Mouse (Mus musculus): Measurements from ENCODE around the gene Hist1h2ad.
"Not testable (repeated sequence)": the region's sequence is repeated elsewhere in the genome, so short reads cannot be mapped to it uniquely, and the experiment has no call there.

The Hist1h2ad gene

GRCm38 (mm10) chr13:23573898-23574524 is at the start of gene Hist1h2ad, which contains the start of gene Hist1h2bf:
Hist1h2ad (plus strand) TSS chr13:23574381.
Hist1h2bf (minus strand) TSS chr13:23574196.
- peak; percentile 85 for DNase-seq (ENCODE audit: low spot score)

GRCm38 (mm10) chr13:23524654-23525053 is 49.5 kb upstream of the Hist1h2ad start:
- DNase-seq (ENCODE audit: low spot score), result peak; percentile 72

- DNase-seq (ENCODE audit: low spot score), result no peak
Measured at GRCm38 (mm10) chr13:23525901-23526300, 48.3 kb upstream of the Hist1h2ad start.

- DNase-seq (ENCODE audit: low spot score), result peak; percentile 86
Measured at GRCm38 (mm10) chr13:23526312-23526711, 47.9 kb upstream of the Hist1h2ad start.

GRCm38 (mm10) chr13:23529005-23529404 is 45.2 kb upstream of the Hist1h2ad start:
- no peak for DNase-seq (ENCODE audit: low spot score)

- no peak for DNase-seq (ENCODE audit: low spot score)
Measured at GRCm38 (mm10) chr13:23529480-23530165, 44.6 kb upstream of the Hist1h2ad start.

- peak; percentile 77 for DNase-seq (ENCODE audit: low spot score)
Measured at GRCm38 (mm10) chr13:23530181-23530900, 43.8 kb upstream of the Hist1h2ad start.

GRCm38 (mm10) chr13:23530901-23531875 is 43.0 kb upstream of the Hist1h2ad start, which contains the start of gene Hist1h4h:
Hist1h4h (plus strand) TSS chr13:23531050.
- DNase-seq (ENCODE audit: low spot score), result peak; percentile 94

GRCm38 (mm10) chr13:23532262-23533075 is 41.7 kb upstream of the Hist1h2ad start:
- no peak for DNase-seq (ENCODE audit: low spot score)

GRCm38 (mm10) chr13:23533560-23534367 is 40.4 kb upstream of the Hist1h2ad start, which contains the start of gene Hist1h2af:
Hist1h2af (plus strand) TSS chr13:23533906.
- peak; percentile 50 for DNase-seq (ENCODE audit: low spot score)

GRCm38 (mm10) chr13:23534368-23535131 is 39.6 kb upstream of the Hist1h2ad start:
- DNase-seq (ENCODE audit: low spot score), result no peak

GRCm38 (mm10) chr13:23535137-23536075 is 38.8 kb upstream of the Hist1h2ad start, which contains the start of gene Hist1h3g:
Hist1h3g (plus strand) TSS chr13:23535422.
- DNase-seq (ENCODE audit: low spot score), result peak; percentile 85

GRCm38 (mm10) chr13:23536076-23536822 is 37.9 kb upstream of the Hist1h2ad start:
- DNase-seq (ENCODE audit: low spot score), result no peak

GRCm38 (mm10) chr13:23537006-23537710 is 37.0 kb upstream of the Hist1h2ad start:
- DNase-seq (ENCODE audit: low spot score), result no peak

- DNase-seq (ENCODE audit: low spot score), result no peak
Measured at GRCm38 (mm10) chr13:23538249-23538648, 35.9 kb upstream of the Hist1h2ad start.

GRCm38 (mm10) chr13:23539821-23540220 is 34.4 kb upstream of the Hist1h2ad start:
- not testable (repeated sequence) for DNase-seq (ENCODE audit: low spot score)

Data from T-cell, adult 2 months (primary cell).